Mouse (Mus musculus) heart, embryonic 12.5 days (tissue): Measurements from ENCODE around the gene Col23a1. TPM values are rescaled to one million over a fixed set of nuclear protein-coding genes. Genes with fewer than 3 reads are reported as not detected.
A peak's percentile ranks its signal among the peaks of the same experiment; 100 is the strongest.

Experiments used
- ATAC-seq: fragments of 200-750 bp; cut with Nextera tagmentation; 2 replicates; pipeline ENCODE4 v1.8.0; 2017; ENCODE audit warnings: moderate TSS enrichment, moderate library complexity; ENCODE audit not compliant: insufficient number of reproducible peaks, low FRiP score
- H3K27ac ChIP-seq: fragments of 300-500 bp; sonication (generic); 2 replicates; pipeline ENCODE4 v1.5.1; 2016; ENCODE audit warnings: mild to moderate bottlenecking, moderate library complexity; ENCODE audit not compliant: poor library complexity, severe bottlenecking
- H3K27me3 ChIP-seq: fragments of 300-500 bp; sonication (generic); replicated peaks from 2 replicates; pipeline ENCODE4 v1.6.1; 2016; ENCODE audit warnings: mild to moderate bottlenecking, moderate library complexity
- H3K36me3 ChIP-seq: fragments of 300-500 bp; sonication (generic); 2 replicates; pipeline ENCODE4 v1.6.1; 2016; ENCODE audit warnings: mild to moderate bottlenecking, moderate library complexity
- H3K4me1 ChIP-seq: fragments of 300-500 bp; sonication (generic); replicated peaks from 2 replicates; pipeline ENCODE4 v1.6.1; 2016; ENCODE audit warnings: mild to moderate bottlenecking
- H3K4me2 ChIP-seq: fragments of 300-500 bp; sonication (generic); 2 replicates; pipeline ENCODE4 v1.6.1; 2016; ENCODE audit warnings: mild to moderate bottlenecking, moderate library complexity
- H3K4me3 ChIP-seq: fragments of 300-500 bp; sonication (generic); 2 replicates; pipeline ENCODE4 v1.5.1; 2016; ENCODE audit warnings: mild to moderate bottlenecking
- H3K9ac ChIP-seq: fragments of 300-500 bp; sonication (generic); 2 replicates; pipeline ENCODE4 v1.6.1; 2016; ENCODE audit warnings: mild to moderate bottlenecking, moderate library complexity
- H3K9me3 ChIP-seq: fragments of 300-500 bp; sonication (generic); replicated peaks from 2 replicates; pipeline ENCODE4 v1.6.1; 2016; ENCODE audit warnings: mild to moderate bottlenecking, moderate library complexity
- WGBS: fragments of 180-500 bp; shearing (Covaris S2); methylation state at CpG from one replicate; pipeline ENCODE4 v1.1.7; 2016; 5-methylcytosine and 5-hydroxymethylcytosine counted together
- polyA plus RNA-seq: library from polyadenylated mRNA; unstranded; fragments of >200 nt; fragmentation: Nextera tagmentation; extraction: Ambion mirVana; gene quantifications from 2 replicates; pipeline ENCODE4 v1.2.1, GENCODE M21; 2016

The Col23a1 gene
- polyA plus RNA-seq, 1 experiment from 2014 or later: 16.4 TPM

- Histone ChIP-seq H3K9me3 (0 out of 2 replicates have a peak, but pooled peaks cover 6% of the 10 kb centered on the region), H3K4me3 (no peak overlapping the region), H3K36me3 (peaks cover 59% of the 10 kb centered on the region), H3K9ac (no peak overlapping the region), H3K4me2 (no peak overlapping the region), H3K4me1 (peaks cover 14% of the 10 kb centered on the region), H3K27ac (no peak overlapping the region), H3K27me3 (no peaks in the 10 kb centered on the region)
- 91% methylated on average over 1 of the region's 1 CpGs for WGBS
- no peak for ATAC-seq
Observed at GRCm38 (mm10) chr11:51587059-51587458, 297.3 kb downstream of the Col23a1 start.

- Histone ChIP-seq H3K27ac (no peak overlapping the region), H3K4me2 (no peak overlapping the region), H3K27me3 (no peaks in the 10 kb centered on the region), H3K36me3 (peaks cover 76% of the 10 kb centered on the region), H3K9me3 (0 out of 2 replicates have a peak, but pooled peaks cover 6% of the 10 kb centered on the region), H3K9ac (no peak overlapping the region), H3K4me1 (peaks cover 13% of the 10 kb centered on the region), H3K4me3 (no peak overlapping the region)
- 95% methylated on average over 3 of the region's 3 CpGs for WGBS
- no peak for ATAC-seq
Observed at GRCm38 (mm10) chr11:51588833-51589232, 299.1 kb downstream of the Col23a1 start.

DNA sequence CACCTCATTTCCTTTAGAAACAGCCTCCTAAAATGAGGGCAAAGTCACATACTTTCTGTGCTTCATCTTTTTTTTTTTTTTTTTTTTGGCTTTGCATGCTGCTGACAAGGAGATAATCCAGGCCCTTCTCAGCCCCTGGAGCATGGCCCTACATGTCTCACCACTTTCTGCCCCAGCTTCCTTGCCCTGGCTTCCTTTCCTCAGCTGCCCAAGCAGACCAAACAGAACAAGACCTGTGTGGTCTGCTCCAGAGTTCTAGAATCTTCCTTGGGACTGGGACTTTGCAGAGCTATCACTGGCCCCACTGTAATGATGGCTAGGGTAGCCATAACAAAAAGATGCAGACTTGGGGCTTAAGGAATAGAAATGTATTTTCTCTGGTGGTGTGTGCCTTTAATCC is 300.3 kb downstream of the Col23a1 start:
- H3K9ac ChIP-seq: no peak overlapping the region
- H3K9me3 ChIP-seq: 0 out of 2 replicates have a peak, but pooled peaks cover 6% of the 10 kb centered on the region
- peaks cover 10% of the 10 kb centered on the region for H3K4me1 ChIP-seq
- H3K27me3 ChIP-seq: no peaks in the 10 kb centered on the region
- H3K27ac ChIP-seq: no peak overlapping the region
- H3K4me3 ChIP-seq: no peak overlapping the region
- H3K4me2 ChIP-seq: no peak overlapping the region
- no peak for ATAC-seq
- H3K36me3 ChIP-seq: peaks cover 88% of the 10 kb centered on the region

DNA sequence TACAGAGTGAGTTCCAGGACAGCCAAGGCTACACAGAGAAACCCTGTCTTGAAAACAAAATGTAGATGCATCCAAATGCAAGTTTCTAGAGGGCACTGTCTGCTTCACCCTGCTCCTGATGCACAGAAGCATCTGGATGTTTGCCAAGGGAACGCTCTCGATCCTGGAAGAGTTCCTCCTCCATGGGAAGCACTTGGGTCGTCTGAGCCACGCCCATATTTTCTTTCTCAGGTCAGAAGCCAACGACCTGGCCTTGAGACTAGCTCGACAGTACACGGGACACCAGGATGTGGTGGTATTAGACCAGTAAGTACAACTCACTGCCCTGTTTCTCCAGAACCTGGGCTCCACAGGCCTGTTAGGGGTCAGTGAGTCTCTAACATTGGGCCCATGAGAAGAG is 301.4 kb downstream of the Col23a1 start:
- Histone ChIP-seq H3K27ac (no peak overlapping the region), H3K9me3 (0 out of 2 replicates have a peak, but pooled peaks cover 6% of the 10 kb centered on the region), H3K4me2 (no peak overlapping the region), H3K4me1 (no peaks in the 10 kb centered on the region), H3K36me3 (peaks cover 99% of the 10 kb centered on the region), H3K9ac (no peak overlapping the region), H3K4me3 (no peak overlapping the region), H3K27me3 (no peaks in the 10 kb centered on the region)
- ATAC-seq: no peak
- 68% methylated on average over 7 of the region's 7 CpGs for WGBS

GRCm38 (mm10) chr11:51591915-51592314 is 302.2 kb downstream of the Col23a1 start:
- H3K27ac ChIP-seq: no peak overlapping the region
- no peak overlapping the region for H3K4me2 ChIP-seq
- 85% methylated on average over 7 of the region's 7 CpGs for WGBS
- no peaks in the 10 kb centered on the region for H3K27me3 ChIP-seq
- H3K4me1 ChIP-seq: no peaks in the 10 kb centered on the region
- ATAC-seq: no peak
- H3K9me3 ChIP-seq: 0 out of 2 replicates have a peak, but pooled peaks cover 6% of the 10 kb centered on the region
- no peak overlapping the region for H3K9ac ChIP-seq
- peaks cover 97% of the 10 kb centered on the region for H3K36me3 ChIP-seq
- no peak overlapping the region for H3K4me3 ChIP-seq

- WGBS: 94% methylated on average over 4 of the region's 4 CpGs
- H3K4me1 ChIP-seq: no peaks in the 10 kb centered on the region
- ATAC-seq: no peak
- H3K36me3 ChIP-seq: peaks cover 97% of the 10 kb centered on the region
- no peak overlapping the region for H3K9ac ChIP-seq
- H3K9me3 ChIP-seq: 0 out of 2 replicates have a peak, but pooled peaks cover 6% of the 10 kb centered on the region
- H3K27ac ChIP-seq: no peak overlapping the region
- no peak overlapping the region for H3K4me2 ChIP-seq
- H3K4me3 ChIP-seq: no peak overlapping the region
- no peaks in the 10 kb centered on the region for H3K27me3 ChIP-seq
Observed at GRCm38 (mm10) chr11:51593368-51593767, 303.6 kb downstream of the Col23a1 start.

- Histone ChIP-seq H3K4me3 (no peak overlapping the region), H3K9ac (no peak overlapping the region), H3K4me2 (no peak overlapping the region), H3K36me3 (peaks cover 97% of the 10 kb centered on the region), H3K27me3 (no peaks in the 10 kb centered on the region), H3K4me1 (no peaks in the 10 kb centered on the region), H3K9me3 (0 out of 2 replicates have a peak, but pooled peaks cover 4% of the 10 kb centered on the region), H3K27ac (no peak overlapping the region)
- WGBS: 94% methylated on average over 6 of the region's 6 CpGs
- peak; percentile 17; the same call in 1 of the 2 replicates for ATAC-seq
Observed at GRCm38 (mm10) chr11:51593849-51594248, 304.1 kb downstream of the Col23a1 start.

GRCm38 (mm10) chr11:51594715-51595350 is 305.1 kb downstream of the Col23a1 start:
- 75% methylated on average over 3 of the region's 3 CpGs for WGBS
- H3K27ac ChIP-seq: no peak overlapping the region
- no peaks in the 10 kb centered on the region for H3K27me3 ChIP-seq
- H3K9me3 ChIP-seq: no peaks in the 10 kb centered on the region
- no peak overlapping the region for H3K9ac ChIP-seq
- H3K36me3 ChIP-seq: peaks cover 97% of the 10 kb centered on the region
- ATAC-seq: no peak; the same call in 1 of the 2 replicates
- H3K4me1 ChIP-seq: no peaks in the 10 kb centered on the region
- no peak overlapping the region for H3K4me2 ChIP-seq
- no peak overlapping the region for H3K4me3 ChIP-seq

- H3K9me3 ChIP-seq: no peaks in the 10 kb centered on the region
- no peak overlapping the region for H3K4me2 ChIP-seq
- WGBS: 87% methylated on average over 1 of the region's 1 CpGs
- H3K4me3 ChIP-seq: no peak overlapping the region
- no peak overlapping the region for H3K27ac ChIP-seq
- peaks cover 97% of the 10 kb centered on the region for H3K36me3 ChIP-seq
- ATAC-seq: no peak
- no peaks in the 10 kb centered on the region for H3K27me3 ChIP-seq
- H3K9ac ChIP-seq: no peak overlapping the region
- no peaks in the 10 kb centered on the region for H3K4me1 ChIP-seq
Observed at GRCm38 (mm10) chr11:51595459-51596083, 305.9 kb downstream of the Col23a1 start.

GRCm38 (mm10) chr11:51597553-51597952 is 307.8 kb downstream of the Col23a1 start:
- ATAC-seq: no peak
- Histone ChIP-seq H3K4me3 (no peak overlapping the region), H3K27me3 (no peaks in the 10 kb centered on the region), H3K4me2 (no peak overlapping the region), H3K9ac (no peak overlapping the region), H3K36me3 (peaks cover 98% of the 10 kb centered on the region), H3K4me1 (peaks cover 12% of the 10 kb centered on the region; the same call in 1 of the 2 replicates), H3K27ac (no peak overlapping the region), H3K9me3 (no peaks in the 10 kb centered on the region)
- 68% methylated on average over 2 of the region's 2 CpGs for WGBS

DNA sequence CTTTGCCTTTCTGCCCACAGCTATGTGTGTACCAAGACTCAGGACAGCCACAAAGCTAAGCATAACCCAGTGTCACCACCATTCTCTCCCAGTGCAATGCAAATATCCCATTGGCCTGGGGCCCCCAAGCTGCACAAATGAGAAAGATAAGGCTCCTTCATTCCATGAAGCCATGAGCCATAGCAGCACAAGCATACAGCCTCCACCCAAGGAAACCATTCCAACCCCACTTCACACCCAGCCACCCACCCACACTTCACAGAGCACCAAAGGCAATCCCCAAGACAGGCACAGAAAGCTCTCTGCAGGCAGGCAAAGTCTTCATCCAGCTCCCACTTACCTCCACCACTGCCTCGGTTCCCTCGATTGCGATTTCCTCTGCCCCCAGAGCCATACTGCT is 312.5 kb downstream of the Col23a1 start:
- Histone ChIP-seq H3K4me1 (peaks cover 37% of the 10 kb centered on the region), H3K4me3 (no peak overlapping the region), H3K36me3 (peaks cover 82% of the 10 kb centered on the region), H3K27ac (no peak overlapping the region), H3K9ac (no peak overlapping the region), H3K9me3 (no peaks in the 10 kb centered on the region), H3K4me2 (no peak overlapping the region), H3K27me3 (no peaks in the 10 kb centered on the region)
- ATAC-seq: no peak
- WGBS: 93% methylated on average over 3 of the region's 3 CpGs
